Mouse (Mus musculus) right cerebral cortex, adult 2 months (tissue): ENCODE results near the gene Zfp771.

ENCODE experiments used
- DNase-seq, 2 experiments: peaks; one replicate each; pipeline ENCODE4 v3.0.0; 2021 to 2022; ENCODE audit warnings: low spot score in 2 of 2

Zfp771 gene

GRCm38 (mm10) chr7:127243870-127244657 lies at the start of gene Zfp771:
TSS of gene Zfp771 (plus strand) at chr7:127244274.
- peak; percentile 89 to 93 for DNase-seq

- DNase-seq, result no peak
Measured at GRCm38 (mm10) chr7:127194633-127195029, 49.4 kb upstream of the Zfp771 start.

GRCm38 (mm10) chr7:127195544-127196295 lies 48.4 kb upstream of the Zfp771 start, which contains the start of gene Cd2bp2:
TSS of gene Cd2bp2 (minus strand) at chr7:127196050.
- DNase-seq, result peak; percentile 97 to 98

GRCm38 (mm10) chr7:127196484-127196883 lies 47.6 kb upstream of the Zfp771 start:
- no peak for DNase-seq

- DNase-seq, result no peak
Measured at GRCm38 (mm10) chr7:127206606-127207005, 37.5 kb upstream of the Zfp771 start.

- DNase-seq, result no peak
Measured at GRCm38 (mm10) chr7:127207374-127208294, 36.4 kb upstream of the Zfp771 start.

- peak in 1 of 2 experiments; percentile 37 for DNase-seq
Measured at GRCm38 (mm10) chr7:127208295-127208552, 35.9 kb upstream of the Zfp771 start, which contains the start of gene Tbc1d10b. TSS of gene Tbc1d10b (minus strand) at chr7:127208468.

GRCm38 (mm10) chr7:127208553-127209438 lies 35.3 kb upstream of the Zfp771 start, which contains the start of gene Mylpf:
TSS of gene Mylpf (plus strand) at chr7:127208890.
- DNase-seq, result peak; percentile 92 to 95

- DNase-seq, result no peak
Measured at GRCm38 (mm10) chr7:127209851-127210250, 34.2 kb upstream of the Zfp771 start.

- DNase-seq, result no peak
Measured at GRCm38 (mm10) chr7:127210266-127210665, 33.8 kb upstream of the Zfp771 start.

GRCm38 (mm10) chr7:127211014-127211745 lies 32.9 kb upstream of the Zfp771 start:
- no peak for DNase-seq

GRCm38 (mm10) chr7:127212432-127213250 lies 31.4 kb upstream of the Zfp771 start:
- DNase-seq, result no peak

GRCm38 (mm10) chr7:127213485-127213884 lies 30.6 kb upstream of the Zfp771 start:
- DNase-seq, result no peak

- no peak for DNase-seq
Measured at GRCm38 (mm10) chr7:127213930-127214329, 30.1 kb upstream of the Zfp771 start.

- no peak for DNase-seq
Measured at GRCm38 (mm10) chr7:127214521-127214920, 29.6 kb upstream of the Zfp771 start.

GRCm38 (mm10) chr7:127214981-127215871 lies 28.8 kb upstream of the Zfp771 start:
- DNase-seq, result peak; percentile 47 to 57

- DNase-seq, result no peak
Measured at GRCm38 (mm10) chr7:127216307-127216706, 27.8 kb upstream of the Zfp771 start.

GRCm38 (mm10) chr7:127217475-127217874 lies 26.6 kb upstream of the Zfp771 start:
- DNase-seq, result no peak
